ENCODE assay signal across 1 mouse cellular context in genomic region chr5:107939701-107940100, GRCm38 (mm10).
A peak's percentile ranks its signal among the peaks of the same experiment; 100 is the strongest.
TF ChIP-seq lines count a peak whose summit lies in the region.

No protein-coding gene starts in this region.

TF ChIP-seq in MEL, 35 proteins besides CTCF, POLR2A, EP300 and RAD21 (continued from another document):
- no peak for TF ChIP-seq CHD1 (IDR thresholded peaks at IDR 0.05; ENCODE audit: low read depth, low read length)
- peak; percentile 24; the same call in 1 of the 2 replicates for TF ChIP-seq GATA1 (IDR thresholded peaks at IDR 0.05; ENCODE audit: low read depth, low read length)
- TF ChIP-seq TAL1 (IDR thresholded peaks at IDR 0.05; ENCODE audit: low read length), result no peak
- 0 out of 2 replicates have a peak, but pooled peaks have one; percentile 46 for TF ChIP-seq ELF1 (IDR thresholded peaks at IDR 0.05; ENCODE audit: low read depth, low read length)
- peak; percentile 43 for TF ChIP-seq SIN3A (IDR thresholded peaks at IDR 0.05; ENCODE audit: low read length)
- no peak for TF ChIP-seq HCFC1 (IDR thresholded peaks at IDR 0.05; ENCODE audit: low read depth, low read length)
- TF ChIP-seq ZMIZ1 (IDR thresholded peaks at IDR 0.05; ENCODE audit: low read depth, low read length), result no peak
- no peak for TF ChIP-seq ETS1 (IDR thresholded peaks at IDR 0.05; ENCODE audit: low read depth, low read length)
- TF ChIP-seq ZKSCAN1 (IDR thresholded peaks at IDR 0.05; ENCODE audit: low read depth, low read length), result no peak
- TF ChIP-seq CHD2 (IDR thresholded peaks at IDR 0.05; ENCODE audit: low read length), result no peak
- TF ChIP-seq NELFE (IDR thresholded peaks at IDR 0.05; ENCODE audit: low read depth, low read length), result no peak
- no peak for TF ChIP-seq ZC3H11A (IDR thresholded peaks at IDR 0.05; ENCODE audit: low read depth, low read length)
- no peak for TF ChIP-seq GABPA (IDR thresholded peaks at IDR 0.05; ENCODE audit: low read depth, low read length)
- TF ChIP-seq MXI1 (IDR thresholded peaks at IDR 0.05; ENCODE audit: low read depth, low read length), result no peak
- 0 out of 4 replicates have a peak, but pooled peaks of 1 of the 2 experiments have one; percentile 12 for TF ChIP-seq USF2 (IDR thresholded peaks at IDR 0.05; ENCODE audit: borderline replicate concordance in 1 of 2, insufficient read depth in 1 of 2, low read depth in 1 of 2, low read length in 2 of 2)
- no peak for TF ChIP-seq NRF1 (IDR thresholded peaks at IDR 0.05; ENCODE audit: insufficient read depth, low read depth, low read length, poor library complexity, severe bottlenecking)
- no peak for TF ChIP-seq E2F4 (IDR thresholded peaks at IDR 0.05; ENCODE audit: borderline replicate concordance, low read depth, low read length)
